Mouse (Mus musculus): ENCODE results near the gene Scn3a.

Scn3a gene

GRCm38 (mm10) chr2:65413746-65414145 lies 153.7 kb downstream of the Scn3a start:
- DNase-seq (ENCODE audit: low spot score in 2 of 2), result no peak
